Mouse (Mus musculus) stomach, embryonic 15.5 days (tissue): ENCODE measurements at regions not wholly inside any gene's neighbourhood (a gene's known extent, or its start where the extent isn't known, plus 50 kb on each side); places are given as distances from the start of the nearest gene placed in this dataset.

Experiments used
- ATAC-seq: fragments of 200-750 bp; cut with Nextera tagmentation; 2 replicates; pipeline ENCODE4 v1.8.0; 2017; ENCODE audit warnings: low read depth, moderate number of reproducible peaks, moderate TSS enrichment; ENCODE audit not compliant: insufficient read depth, low FRiP score
- H3K27ac ChIP-seq: fragments of 300-500 bp; sonication (generic); 2 replicates; pipeline ENCODE4 v1.5.1; 2015; ENCODE audit warnings: mild to moderate bottlenecking, inconsistent platforms
- H3K27me3 ChIP-seq: fragments of 300-500 bp; sonication (generic); replicated peaks from 2 replicates; pipeline ENCODE4 v1.6.1; 2015; ENCODE audit warnings: inconsistent platforms
- H3K36me3 ChIP-seq: fragments of 300-500 bp; sonication (generic); 2 replicates; pipeline ENCODE4 v1.6.1; 2015; ENCODE audit warnings: inconsistent platforms
- H3K4me1 ChIP-seq: fragments of 300-500 bp; sonication (generic); 2 replicates; pipeline ENCODE4 v1.6.1; 2015; ENCODE audit warnings: inconsistent platforms
- H3K4me2 ChIP-seq: fragments of 300-500 bp; sonication (generic); 2 replicates; pipeline ENCODE4 v1.6.1; 2015; ENCODE audit warnings: mild to moderate bottlenecking, inconsistent platforms
- H3K4me3 ChIP-seq: fragments of 300-500 bp; sonication (generic); replicated peaks from 2 replicates; pipeline ENCODE4 v1.5.1; 2015; ENCODE audit warnings: inconsistent platforms
- H3K9ac ChIP-seq: fragments of 300-500 bp; sonication (generic); 2 replicates; pipeline ENCODE4 v1.6.1; 2015; ENCODE audit warnings: inconsistent platforms
- H3K9me3 ChIP-seq: fragments of 300-500 bp; sonication (generic); 2 replicates; pipeline ENCODE4 v1.6.1; 2016; ENCODE audit warnings: inconsistent platforms
- WGBS: fragments of 180-500 bp; shearing (Covaris S2); methylation state at CpG from one replicate; pipeline ENCODE4 v1.1.7; 2015; 5-methylcytosine and 5-hydroxymethylcytosine counted together

DNA sequence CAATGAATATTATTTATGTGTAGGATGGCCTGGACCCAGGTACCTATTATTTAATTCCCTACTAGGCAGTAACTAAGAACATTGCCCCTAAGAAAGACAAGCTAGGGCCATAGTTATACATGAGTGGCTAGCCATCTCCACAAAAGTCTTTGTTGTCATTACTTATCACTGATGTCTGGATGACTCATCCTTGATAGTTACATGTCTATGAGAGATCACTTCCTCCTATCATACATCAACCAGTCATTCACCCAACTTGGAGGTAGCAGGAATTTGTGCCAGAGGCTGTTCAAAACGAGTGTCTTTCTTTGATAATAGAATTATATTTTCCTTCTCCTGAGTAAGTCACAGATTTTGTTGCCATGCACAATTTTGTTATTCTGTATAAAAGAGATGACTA, 190.7 kb upstream of the Tet2 start:
- no peaks in the 10 kb centered on the region for H3K9me3 ChIP-seq
- 51% methylated on average over 1 of the region's 1 CpGs for WGBS

DNA sequence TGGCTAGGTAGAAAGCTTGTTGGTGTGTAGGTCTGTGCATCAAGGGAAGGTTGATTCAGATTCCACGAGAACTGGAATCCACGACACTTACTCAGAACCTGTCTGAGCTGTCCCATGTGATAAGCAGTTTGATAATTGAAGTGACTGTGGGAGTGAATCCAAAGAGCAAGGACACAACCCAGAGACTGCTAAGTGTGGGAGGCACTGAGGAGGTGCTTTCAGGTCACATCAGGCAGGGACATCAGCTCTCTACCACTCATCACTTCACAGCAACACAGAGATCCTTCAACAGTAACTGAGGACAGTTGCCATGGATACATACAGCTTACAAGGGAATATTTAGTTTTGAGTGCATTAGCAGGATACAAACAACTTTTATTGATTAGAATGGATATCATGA, 194.0 kb upstream of the Tet2 start:
- no peak overlapping the region for H3K9ac ChIP-seq
- no peak for ATAC-seq
- no peaks in the 10 kb centered on the region for H3K9me3 ChIP-seq
- H3K4me2 ChIP-seq: no peak overlapping the region
- H3K4me3 ChIP-seq: no peak overlapping the region
- H3K27ac ChIP-seq: no peak overlapping the region
- 81% methylated on average over 2 of the region's 2 CpGs for WGBS
- H3K4me1 ChIP-seq: no peaks in the 10 kb centered on the region
- H3K27me3 ChIP-seq: no peaks in the 10 kb centered on the region
- no peaks in the 10 kb centered on the region for H3K36me3 ChIP-seq

More for the DNA sequence above, 190.7 kb upstream of the Tet2 start:
- no peak overlapping the region for H3K4me2 ChIP-seq
- no peak overlapping the region for H3K4me3 ChIP-seq
- no peaks in the 10 kb centered on the region for H3K36me3 ChIP-seq
- no peaks in the 10 kb centered on the region for H3K27me3 ChIP-seq
- H3K4me1 ChIP-seq: no peaks in the 10 kb centered on the region
- ATAC-seq: no peak
- H3K9ac ChIP-seq: no peak overlapping the region
- no peak overlapping the region for H3K27ac ChIP-seq

DNA sequence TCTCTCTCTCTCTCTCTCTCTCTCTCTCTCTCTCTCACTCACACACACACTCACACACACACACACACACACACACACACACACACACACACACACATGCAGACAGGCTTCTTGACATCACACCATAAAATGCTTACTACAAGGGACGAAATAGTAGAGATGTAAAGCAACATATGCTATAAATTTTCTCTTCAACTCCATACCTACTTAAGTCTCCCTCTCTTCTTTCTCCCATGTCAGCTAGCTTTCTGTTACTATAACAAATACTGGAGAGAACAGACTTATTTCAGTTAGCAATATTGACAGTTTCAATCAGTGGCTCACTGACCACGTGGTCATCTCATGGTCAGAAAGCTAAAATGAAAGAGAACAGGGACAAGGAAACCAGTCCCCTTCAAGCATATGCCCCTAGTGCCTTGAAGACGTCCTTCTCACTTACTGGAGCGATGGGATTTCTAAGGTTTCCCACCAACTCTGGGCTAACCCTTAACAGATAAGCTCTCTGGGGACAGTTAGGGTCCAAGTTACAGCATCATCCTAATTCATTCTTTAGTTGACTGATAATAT, 199.7 kb upstream of the Tet2 start:
- 81% methylated on average over 4 of the region's 4 CpGs for WGBS
- no peak overlapping the region for H3K27ac ChIP-seq
- no peaks in the 10 kb centered on the region for H3K4me1 ChIP-seq
- H3K27me3 ChIP-seq: no peaks in the 10 kb centered on the region
- no peak for ATAC-seq
- H3K9me3 ChIP-seq: no peaks in the 10 kb centered on the region
- H3K9ac ChIP-seq: no peak overlapping the region
- no peak overlapping the region for H3K4me3 ChIP-seq
- no peak overlapping the region for H3K4me2 ChIP-seq
- H3K36me3 ChIP-seq: no peaks in the 10 kb centered on the region

GRCm38 (mm10) chr3:133748756-133749737, 204.1 kb upstream of the Tet2 start:
- WGBS: 87% methylated on average over 10 of the region's 10 CpGs
- peaks cover 7% of the 10 kb centered on the region; the same call in 1 of the 2 replicates for H3K4me1 ChIP-seq
- ATAC-seq: no peak
- H3K9ac ChIP-seq: no peak overlapping the region
- H3K4me2 ChIP-seq: no peak overlapping the region
- H3K36me3 ChIP-seq: no peaks in the 10 kb centered on the region
- no peaks in the 10 kb centered on the region for H3K27me3 ChIP-seq
- H3K4me3 ChIP-seq: no peak overlapping the region
- H3K9me3 ChIP-seq: no peaks in the 10 kb centered on the region
- no peak overlapping the region for H3K27ac ChIP-seq

DNA sequence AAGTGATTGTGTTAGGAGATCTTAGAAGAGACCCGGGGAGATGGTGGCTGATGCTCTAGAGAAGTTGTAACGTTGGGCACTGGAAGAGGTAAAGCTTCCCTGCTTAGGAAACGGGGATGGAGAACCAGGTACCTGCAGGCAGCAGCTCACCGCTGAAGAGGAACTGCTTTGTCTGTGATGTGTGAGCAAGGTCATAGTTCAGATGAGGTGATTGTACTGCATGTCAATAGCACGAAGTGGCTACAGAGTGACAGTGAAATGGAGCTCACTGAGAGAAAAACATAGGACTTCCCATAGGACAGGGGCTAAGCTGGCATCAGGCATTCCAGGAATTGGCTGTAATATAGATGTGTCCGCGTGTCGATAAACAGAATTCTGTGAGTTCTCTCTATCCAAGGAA, 205.1 kb upstream of the Tet2 start:
- no peaks in the 10 kb centered on the region for H3K27me3 ChIP-seq
- H3K4me2 ChIP-seq: no peak overlapping the region
- H3K9me3 ChIP-seq: no peaks in the 10 kb centered on the region
- H3K4me3 ChIP-seq: no peak overlapping the region
- H3K27ac ChIP-seq: no peak overlapping the region
- H3K4me1 ChIP-seq: peaks cover 17% of the 10 kb centered on the region; the same call in 1 of the 2 replicates
- WGBS: 78% methylated on average over 8 of the region's 8 CpGs
- ATAC-seq: no peak
- no peak overlapping the region for H3K9ac ChIP-seq
- no peaks in the 10 kb centered on the region for H3K36me3 ChIP-seq

GRCm38 (mm10) chr3:133750606-133751005, 205.7 kb upstream of the Tet2 start:
- H3K27me3 ChIP-seq: no peaks in the 10 kb centered on the region
- no peak for ATAC-seq
- H3K9me3 ChIP-seq: no peaks in the 10 kb centered on the region
- 61% methylated on average over 3 of the region's 3 CpGs for WGBS
- H3K4me1 ChIP-seq: peaks cover 17% of the 10 kb centered on the region; the same call in 1 of the 2 replicates
- H3K36me3 ChIP-seq: no peaks in the 10 kb centered on the region
- H3K4me3 ChIP-seq: no peak overlapping the region
- no peak overlapping the region for H3K4me2 ChIP-seq
- no peak overlapping the region for H3K27ac ChIP-seq
- H3K9ac ChIP-seq: no peak overlapping the region

DNA sequence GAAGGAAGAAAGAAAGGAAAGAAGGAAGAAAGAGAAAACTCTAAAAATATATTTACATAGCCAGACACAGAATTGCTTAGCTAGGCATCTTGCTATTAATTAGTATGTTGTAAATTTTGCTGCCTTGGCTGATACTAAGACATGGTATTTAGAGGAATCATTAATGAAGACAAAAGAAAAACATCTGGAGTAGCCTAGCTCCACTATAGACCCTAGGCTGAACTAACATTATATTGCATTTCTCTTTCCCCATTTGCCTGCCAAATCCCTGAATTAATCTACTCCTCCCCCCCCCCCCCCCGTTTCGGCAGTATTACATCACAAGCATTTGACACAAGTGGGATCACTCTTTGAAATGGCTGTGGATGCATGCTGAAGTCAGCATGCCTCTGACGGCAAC, 206.1 kb upstream of the Tet2 start:
- Histone ChIP-seq H3K4me3 (no peak overlapping the region), H3K27me3 (no peaks in the 10 kb centered on the region), H3K27ac (no peak overlapping the region), H3K4me1 (peaks cover 17% of the 10 kb centered on the region; the same call in 1 of the 2 replicates), H3K36me3 (no peaks in the 10 kb centered on the region), H3K9me3 (no peaks in the 10 kb centered on the region), H3K9ac (no peak overlapping the region), H3K4me2 (no peak overlapping the region)
- 39% methylated on average over 3 of the region's 3 CpGs for WGBS
- 0 out of 2 replicates have a peak, but pooled peaks have one; percentile 29 for ATAC-seq

- Histone ChIP-seq H3K4me1 (peaks cover 17% of the 10 kb centered on the region; the same call in 1 of the 2 replicates), H3K9ac (no peak overlapping the region), H3K9me3 (no peaks in the 10 kb centered on the region), H3K4me3 (no peak overlapping the region), H3K27ac (no peak overlapping the region; the same call in 1 of the 2 replicates), H3K4me2 (no peak overlapping the region), H3K27me3 (no peaks in the 10 kb centered on the region), H3K36me3 (no peaks in the 10 kb centered on the region)
- no peak for ATAC-seq
- WGBS: 39% methylated on average over 4 of the region's 4 CpGs
These were observed 206.6 kb upstream of the Tet2 start for GRCm38 (mm10) chr3:133751565-133751964.

DNA sequence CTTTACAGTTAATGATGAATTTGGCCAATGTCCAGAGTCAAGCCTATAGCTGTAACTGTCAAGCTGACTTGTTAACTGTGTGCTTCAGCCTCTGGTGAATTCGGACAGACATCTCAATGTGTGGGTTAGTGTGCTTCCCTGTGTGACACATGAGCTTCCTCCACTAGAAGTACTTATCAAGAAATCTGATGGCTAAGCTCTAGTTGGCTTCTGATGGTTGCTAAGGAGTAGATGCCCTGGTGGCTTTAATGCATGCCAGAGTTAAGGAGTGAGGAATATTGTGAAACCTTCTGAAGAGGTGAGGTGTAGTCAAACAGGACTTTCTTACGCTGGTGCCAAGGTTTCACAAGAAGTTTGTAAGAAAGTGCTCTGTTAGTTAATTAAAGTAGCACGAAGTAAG, 208.1 kb upstream of the Tet2 start:
- H3K9me3 ChIP-seq: no peaks in the 10 kb centered on the region
- no peak overlapping the region for H3K27ac ChIP-seq
- no peak overlapping the region for H3K4me2 ChIP-seq
- peaks cover 21% of the 10 kb centered on the region; the same call in 1 of the 2 replicates for H3K4me1 ChIP-seq
- no peak overlapping the region for H3K4me3 ChIP-seq
- H3K27me3 ChIP-seq: no peaks in the 10 kb centered on the region
- no peak for ATAC-seq
- H3K36me3 ChIP-seq: no peaks in the 10 kb centered on the region
- no peak overlapping the region for H3K9ac ChIP-seq
- 73% methylated on average over 3 of the region's 3 CpGs for WGBS

DNA sequence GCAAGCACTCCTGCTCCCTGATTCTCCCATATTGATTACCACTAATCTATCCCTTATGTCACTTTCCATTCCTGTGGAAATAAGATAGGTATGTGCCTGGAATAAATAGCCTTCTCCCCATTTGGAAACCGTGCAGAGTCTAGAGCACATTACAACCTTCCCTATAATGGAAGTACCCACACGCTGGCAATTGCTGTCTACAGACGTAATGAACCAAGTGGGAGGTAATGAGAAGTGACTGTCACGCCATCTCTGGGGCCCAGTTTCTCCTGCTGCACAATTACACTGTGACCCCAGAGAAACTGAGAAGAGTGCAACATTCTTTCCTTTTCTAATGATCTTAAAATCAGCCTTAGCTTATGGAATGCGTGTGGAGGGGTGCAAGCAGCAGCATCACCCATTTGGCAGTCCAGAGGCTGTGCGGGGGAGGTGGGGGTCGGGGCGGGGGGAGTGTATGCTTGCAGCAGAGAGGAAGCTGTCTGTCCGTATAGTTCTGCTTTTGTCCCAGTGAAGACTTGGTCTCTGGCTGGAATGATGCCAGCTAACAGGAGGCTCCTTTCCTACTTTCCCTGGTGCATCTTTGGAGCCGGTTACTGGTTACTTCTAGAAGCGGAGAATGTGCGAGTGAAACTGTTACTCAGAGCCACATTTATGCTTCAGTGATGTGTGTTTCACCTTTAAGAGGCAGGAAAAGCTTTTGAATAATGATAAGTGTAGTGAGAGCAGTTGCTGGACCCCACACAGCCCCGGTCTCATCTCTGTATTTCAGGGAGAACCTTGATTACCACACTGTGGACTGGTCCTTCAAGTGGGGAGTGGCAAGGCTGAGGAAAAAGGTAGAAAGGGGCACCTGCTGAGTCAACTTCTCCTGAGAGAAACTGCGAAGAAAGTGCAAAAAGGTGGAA, 209.3 kb upstream of the Tet2 start:
- H3K4me2 ChIP-seq: peak overlapping the region; percentile 9; the same call in 1 of the 2 replicates
- peak overlapping the region; percentile 44; the same call in 1 of the 2 replicates for H3K27ac ChIP-seq
- H3K4me3 ChIP-seq: no peak overlapping the region
- H3K4me1 ChIP-seq: peaks cover 24% of the 10 kb centered on the region; the same call in 1 of the 2 replicates
- no peak overlapping the region for H3K9ac ChIP-seq
- WGBS: 45% methylated on average over 14 of the region's 14 CpGs
- peak; percentile 16; the same call in 1 of the 2 replicates for ATAC-seq
- H3K9me3 ChIP-seq: no peaks in the 10 kb centered on the region
- no peaks in the 10 kb centered on the region for H3K36me3 ChIP-seq
- H3K27me3 ChIP-seq: no peaks in the 10 kb centered on the region

DNA sequence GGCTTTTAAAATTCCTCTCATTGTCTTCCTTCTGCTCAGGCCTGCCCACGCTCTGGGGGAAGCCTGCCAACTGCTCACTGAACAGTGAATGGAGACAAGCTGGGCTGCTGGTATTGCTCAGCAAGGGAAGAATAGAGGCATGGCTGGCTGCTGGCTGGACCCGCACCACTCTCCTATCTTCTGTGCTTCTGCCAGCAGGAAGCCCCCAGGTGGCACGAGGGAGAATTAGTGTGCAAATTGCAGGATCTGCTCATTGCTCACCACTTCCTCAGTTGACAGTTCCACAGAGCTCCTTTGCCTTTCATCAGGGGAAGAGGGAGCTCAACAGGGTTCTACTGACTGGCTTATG, 209.9 kb upstream of the Tet2 start:
- peak overlapping the region; percentile 9; the same call in 1 of the 2 replicates for H3K4me2 ChIP-seq
- no peak overlapping the region for H3K4me3 ChIP-seq
- H3K36me3 ChIP-seq: no peaks in the 10 kb centered on the region
- no peaks in the 10 kb centered on the region for H3K27me3 ChIP-seq
- ATAC-seq: peak; percentile 37; the same call in 1 of the 2 replicates
- H3K9me3 ChIP-seq: no peaks in the 10 kb centered on the region
- no peak overlapping the region for H3K9ac ChIP-seq
- 18% methylated on average over 3 of the region's 3 CpGs for WGBS
- peak overlapping the region; percentile 44; the same call in 1 of the 2 replicates for H3K27ac ChIP-seq
- peaks cover 24% of the 10 kb centered on the region; the same call in 1 of the 2 replicates for H3K4me1 ChIP-seq
